Mouse (Mus musculus): Measurements from ENCODE around the gene Mgat5b. TPM values are rescaled to one million over a fixed set of nuclear protein-coding genes. Genes with fewer than 3 reads are reported as not detected.

Gene Mgat5b
- polyA plus RNA-seq, 2 experiments = 0.78 to 3.6 TPM

- H3K4me3 ChIP-seq (replicated peaks; ENCODE audit: low read length) = no peak overlapping the region
- H3K27me3 ChIP-seq (ENCODE audit: control insufficient read depth, insufficient read depth, low read length) = no peaks in the 10 kb centered on the region
- TF ChIP-seq POLR2A (IDR thresholded peaks at IDR 0.05; ENCODE audit: borderline replicate concordance, extremely low read depth, insufficient read depth, insufficient read length) = no peak
- H3K9me3 ChIP-seq (ENCODE audit: control insufficient read depth, low read length) = no peaks in the 10 kb centered on the region
- ATAC-seq (ENCODE audit: low FRiP score, low read depth) = no peak
- 82% methylated on average over 7 of the region's 7 CpGs for WGBS
- H3K9ac ChIP-seq (ENCODE audit: low read depth, low read length, severe bottlenecking) = no peak overlapping the region
- H3K27ac ChIP-seq (replicated peaks; ENCODE audit: low read depth, low read length) = no peak overlapping the region
- DNase-seq (ENCODE audit: low spot score) = no peak
- no peaks in the 10 kb centered on the region for H3K4me1 ChIP-seq (ENCODE audit: control insufficient read depth, insufficient read depth, low read length)
- no peak overlapping the region for H3K4me2 ChIP-seq (replicated peaks; ENCODE audit: low read depth, low read length, severe bottlenecking)
- no peaks in the 10 kb centered on the region for H3K36me3 ChIP-seq (ENCODE audit: control insufficient read depth, insufficient read depth, low read length)
These were observed 55.7 kb downstream of the Mgat5b start for GRCm38 (mm10) chr11:116974341-116974740.

GRCm38 (mm10) chr11:116980313-116980712, 61.6 kb downstream of the Mgat5b start:
- no peak for TF ChIP-seq POLR2A (IDR thresholded peaks at IDR 0.05; ENCODE audit: borderline replicate concordance, extremely low read depth, insufficient read depth, insufficient read length)
- 12% methylated on average over 5 of the region's 5 CpGs for WGBS
- H3K27ac ChIP-seq (replicated peaks; ENCODE audit: low read depth, low read length) = 0 out of 2 replicates have a peak overlapping the region, but pooled peaks have one; percentile 19
- 0 out of 2 replicates have a peak overlapping the region, but pooled peaks have one; percentile 10 for H3K4me2 ChIP-seq (replicated peaks; ENCODE audit: low read depth, low read length, severe bottlenecking)
- no peak overlapping the region for H3K4me3 ChIP-seq (replicated peaks; ENCODE audit: low read length)
- no peaks in the 10 kb centered on the region for H3K9me3 ChIP-seq (ENCODE audit: control insufficient read depth, low read length)
- no peaks in the 10 kb centered on the region for H3K36me3 ChIP-seq (ENCODE audit: control insufficient read depth, insufficient read depth, low read length)
- peak; percentile 43; the same call in 1 of the 2 replicates for ATAC-seq (ENCODE audit: low FRiP score, low read depth)
- no peak overlapping the region for H3K9ac ChIP-seq (ENCODE audit: low read depth, low read length, severe bottlenecking)
- H3K4me1 ChIP-seq (ENCODE audit: control insufficient read depth, insufficient read depth, low read length) = peaks cover 14% of the 10 kb centered on the region
- H3K27me3 ChIP-seq (ENCODE audit: control insufficient read depth, insufficient read depth, low read length) = no peaks in the 10 kb centered on the region
- peak; percentile 76 for DNase-seq (ENCODE audit: low spot score)

- no peaks in the 10 kb centered on the region for H3K27me3 ChIP-seq (ENCODE audit: control insufficient read depth, insufficient read depth, low read length)
These were observed 63.9 kb downstream of the Mgat5b start for GRCm38 (mm10) chr11:116982543-116982942.

GRCm38 (mm10) chr11:116985504-116986385, 67.1 kb downstream of the Mgat5b start:
- no peaks in the 10 kb centered on the region for H3K27me3 ChIP-seq (ENCODE audit: control insufficient read depth, insufficient read depth, low read length)
- no peak overlapping the region for H3K4me3 ChIP-seq (replicated peaks; ENCODE audit: low read length)
- no peak for TF ChIP-seq POLR2A (IDR thresholded peaks at IDR 0.05; ENCODE audit: borderline replicate concordance, extremely low read depth, insufficient read depth, insufficient read length)
- DNase-seq (ENCODE audit: low spot score) (no peak), ATAC-seq (ENCODE audit: low FRiP score, low read depth) (no peak)
- H3K9ac ChIP-seq (ENCODE audit: low read depth, low read length, severe bottlenecking) = no peak overlapping the region
- H3K4me2 ChIP-seq (replicated peaks; ENCODE audit: low read depth, low read length, severe bottlenecking) = no peak overlapping the region
- H3K9me3 ChIP-seq (ENCODE audit: control insufficient read depth, low read length) = no peaks in the 10 kb centered on the region
- H3K36me3 ChIP-seq (ENCODE audit: control insufficient read depth, insufficient read depth, low read length) = no peaks in the 10 kb centered on the region
- WGBS = 77% methylated on average over 14 of the region's 15 CpGs
- peaks cover 2% of the 10 kb centered on the region for H3K4me1 ChIP-seq (ENCODE audit: control insufficient read depth, insufficient read depth, low read length)
- H3K27ac ChIP-seq (replicated peaks; ENCODE audit: low read depth, low read length) = no peak overlapping the region

More at GRCm38 (mm10) chr11:116982543-116982942, 63.9 kb downstream of the Mgat5b start:
- ATAC-seq (ENCODE audit: low FRiP score, low read depth) = no peak
- DNase-seq (ENCODE audit: low spot score) = no peak
- Histone ChIP-seq H3K27ac (replicated peaks; ENCODE audit: low read depth, low read length) (no peak overlapping the region), H3K9ac (ENCODE audit: low read depth, low read length, severe bottlenecking) (no peak overlapping the region), H3K9me3 (ENCODE audit: control insufficient read depth, low read length) (no peaks in the 10 kb centered on the region), H3K36me3 (ENCODE audit: control insufficient read depth, insufficient read depth, low read length) (no peaks in the 10 kb centered on the region), H3K4me1 (ENCODE audit: control insufficient read depth, insufficient read depth, low read length) (peaks cover 14% of the 10 kb centered on the region), H3K4me2 (replicated peaks; ENCODE audit: low read depth, low read length, severe bottlenecking) (no peak overlapping the region), H3K4me3 (replicated peaks; ENCODE audit: low read length) (no peak overlapping the region)
- no peak for TF ChIP-seq POLR2A (IDR thresholded peaks at IDR 0.05; ENCODE audit: borderline replicate concordance, extremely low read depth, insufficient read depth, insufficient read length)
- 51% methylated on average over 4 of the region's 4 CpGs for WGBS

- peaks cover 9% of the 10 kb centered on the region; the same call in 1 of the 2 replicates for H3K27me3 ChIP-seq (ENCODE audit: control insufficient read depth, insufficient read depth, low read length)
- 22% methylated on average over 8 of the region's 8 CpGs for WGBS
These were observed 69.5 kb downstream of the Mgat5b start for GRCm38 (mm10) chr11:116988131-116988530.

More at GRCm38 (mm10) chr11:116988131-116988530, 69.5 kb downstream of the Mgat5b start:
- no peaks in the 10 kb centered on the region; the same call in 1 of the 2 replicates for H3K4me1 ChIP-seq (ENCODE audit: control insufficient read depth, insufficient read depth, low read length)
- H3K9me3 ChIP-seq (ENCODE audit: control insufficient read depth, low read length) = no peaks in the 10 kb centered on the region
- H3K27ac ChIP-seq (replicated peaks; ENCODE audit: low read depth, low read length) = no peak overlapping the region
- TF ChIP-seq POLR2A (IDR thresholded peaks at IDR 0.05; ENCODE audit: borderline replicate concordance, extremely low read depth, insufficient read depth, insufficient read length) = no peak
- H3K36me3 ChIP-seq (ENCODE audit: control insufficient read depth, insufficient read depth, low read length) = no peaks in the 10 kb centered on the region
- ATAC-seq (ENCODE audit: low FRiP score, low read depth) (no peak), DNase-seq (ENCODE audit: low spot score) (no peak)
- H3K4me3 ChIP-seq (replicated peaks; ENCODE audit: low read length) = no peak overlapping the region
- H3K9ac ChIP-seq (ENCODE audit: low read depth, low read length, severe bottlenecking) = no peak overlapping the region
- H3K4me2 ChIP-seq (replicated peaks; ENCODE audit: low read depth, low read length, severe bottlenecking) = no peak overlapping the region

All from limb, embryonic 14.5 days (tissue).